Mouse (Mus musculus): ENCODE data around the gene Nt5dc3. TPM values are rescaled to one million over a fixed set of nuclear protein-coding genes. Genes with fewer than 3 reads are reported as not detected.

Gene Nt5dc3
- total RNA-seq, 1 experiment = 5.6 TPM

GRCm38 (mm10) chr10:86849508-86849907 is 70.7 kb downstream of the Nt5dc3 start:
- in situ Hi-C loops (cut with MboI; ENCODE audit: low sequenced_read_pairs in 2 of 2, unreplicated experiment in 2 of 2) = no loop called here
- Histone ChIP-seq H3K4me3 (ENCODE audit: insufficient read depth in 1 of 2, low read depth in 1 of 2, low read length in 2 of 2, poor library complexity in 1 of 2, severe bottlenecking in 1 of 2) (no peak overlapping the region), H3K9me3 (ENCODE audit: control insufficient read depth, insufficient read depth, low read depth, low read length) (no peaks in the 10 kb centered on the region), H3K36me3 (ENCODE audit: control insufficient read depth, insufficient read depth, low read length, poor library complexity, severe bottlenecking) (no peaks in the 10 kb centered on the region), H3K9ac (ENCODE audit: insufficient read depth, low read depth, low read length, poor library complexity, severe bottlenecking) (no peak overlapping the region), H3K4me1 (ENCODE audit: control insufficient read depth in 2 of 2, insufficient read depth in 2 of 2, low read length in 2 of 2, poor library complexity in 1 of 2) (no peaks in the 10 kb centered on the region), H3K27ac (ENCODE audit: insufficient read depth, low read depth, low read length, poor library complexity, severe bottlenecking) (no peak overlapping the region)
- TF ChIP-seq ZNF384 (IDR thresholded peaks at IDR 0.05; ENCODE audit: low read depth, low read length) = no peak
- no peak for TF ChIP-seq CHD2 (IDR thresholded peaks at IDR 0.05; ENCODE audit: low read depth, low read length)
- no peak for TF ChIP-seq ZC3H11A (IDR thresholded peaks at IDR 0.05; ENCODE audit: borderline replicate concordance, low read depth, low read length)
- TF ChIP-seq MAFK (IDR thresholded peaks at IDR 0.05; ENCODE audit: insufficient read depth, low read depth, low read length) = no peak
- no peak for TF ChIP-seq HCFC1 (IDR thresholded peaks at IDR 0.05; ENCODE audit: borderline replicate concordance, insufficient read depth, low read length)
- no peak for DNase-seq (ENCODE audit: low read depth, low spot score)

DNA sequence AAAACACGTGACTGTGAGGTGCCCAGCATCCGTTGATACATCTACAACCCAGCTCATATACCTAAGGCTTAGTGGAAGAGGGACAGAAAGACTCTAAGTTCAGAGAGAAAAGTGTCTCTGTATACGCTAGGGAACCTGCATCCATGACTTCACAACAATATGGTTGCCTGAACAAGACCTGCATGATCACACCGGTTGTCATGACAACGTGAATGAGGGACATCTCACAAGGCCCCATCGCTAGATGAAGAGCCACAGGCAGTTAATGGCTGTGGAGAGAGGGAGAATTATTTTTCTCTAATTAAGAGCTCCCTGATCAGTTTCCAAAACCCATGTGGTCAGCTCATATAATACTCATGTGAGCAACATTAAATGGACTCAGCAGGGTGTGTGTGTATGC is 73.4 kb downstream of the Nt5dc3 start:
- no peak overlapping the region for H3K9ac ChIP-seq (ENCODE audit: insufficient read depth, low read depth, low read length, poor library complexity, severe bottlenecking)
- H3K4me1 ChIP-seq (ENCODE audit: control insufficient read depth in 2 of 2, insufficient read depth in 2 of 2, low read length in 2 of 2, poor library complexity in 1 of 2) = no peaks in the 10 kb centered on the region
- no peaks in the 10 kb centered on the region for H3K36me3 ChIP-seq (ENCODE audit: control insufficient read depth, insufficient read depth, low read length, poor library complexity, severe bottlenecking)
- H3K9me3 ChIP-seq (ENCODE audit: control insufficient read depth, insufficient read depth, low read depth, low read length) = no peaks in the 10 kb centered on the region
- H3K27ac ChIP-seq (ENCODE audit: insufficient read depth, low read depth, low read length, poor library complexity, severe bottlenecking) = no peak overlapping the region
- DNase-seq (ENCODE audit: low read depth, low spot score) = no peak
- no peak overlapping the region for H3K4me3 ChIP-seq (ENCODE audit: insufficient read depth in 1 of 2, low read depth in 1 of 2, low read length in 2 of 2, poor library complexity in 1 of 2, severe bottlenecking in 1 of 2)
- TF ChIP-seq HCFC1 (IDR thresholded peaks at IDR 0.05; ENCODE audit: borderline replicate concordance, insufficient read depth, low read length) = no peak
- no peak for TF ChIP-seq ZC3H11A (IDR thresholded peaks at IDR 0.05; ENCODE audit: borderline replicate concordance, low read depth, low read length)
- TF ChIP-seq MAFK (IDR thresholded peaks at IDR 0.05; ENCODE audit: insufficient read depth, low read depth, low read length) = no peak
- no peak for TF ChIP-seq CHD2 (IDR thresholded peaks at IDR 0.05; ENCODE audit: low read depth, low read length)
- no peak for TF ChIP-seq ZNF384 (IDR thresholded peaks at IDR 0.05; ENCODE audit: low read depth, low read length)
- in situ Hi-C loops (cut with MboI; ENCODE audit: low sequenced_read_pairs in 2 of 2, unreplicated experiment in 2 of 2) = no loop called here

- Histone ChIP-seq H3K9ac (ENCODE audit: insufficient read depth, low read depth, low read length, poor library complexity, severe bottlenecking) (no peak overlapping the region), H3K4me3 (ENCODE audit: insufficient read depth in 1 of 2, low read depth in 1 of 2, low read length in 2 of 2, poor library complexity in 1 of 2, severe bottlenecking in 1 of 2) (no peak overlapping the region), H3K36me3 (ENCODE audit: control insufficient read depth, insufficient read depth, low read length, poor library complexity, severe bottlenecking) (no peaks in the 10 kb centered on the region), H3K27ac (ENCODE audit: insufficient read depth, low read depth, low read length, poor library complexity, severe bottlenecking) (no peak overlapping the region), H3K4me1 (ENCODE audit: control insufficient read depth in 2 of 2, insufficient read depth in 2 of 2, low read length in 2 of 2, poor library complexity in 1 of 2) (no peaks in the 10 kb centered on the region), H3K9me3 (ENCODE audit: control insufficient read depth, insufficient read depth, low read depth, low read length) (no peaks in the 10 kb centered on the region)
- DNase-seq (ENCODE audit: low read depth, low spot score) = no peak
- in situ Hi-C loops (cut with MboI; ENCODE audit: low sequenced_read_pairs in 2 of 2, unreplicated experiment in 2 of 2) = no loop called here
- TF ChIP-seq CHD2 (IDR thresholded peaks at IDR 0.05; ENCODE audit: low read depth, low read length) = no peak
- no peak for TF ChIP-seq ZNF384 (IDR thresholded peaks at IDR 0.05; ENCODE audit: low read depth, low read length)
- no peak for TF ChIP-seq HCFC1 (IDR thresholded peaks at IDR 0.05; ENCODE audit: borderline replicate concordance, insufficient read depth, low read length)
- no peak for TF ChIP-seq MAFK (IDR thresholded peaks at IDR 0.05; ENCODE audit: insufficient read depth, low read depth, low read length)
- TF ChIP-seq ZC3H11A (IDR thresholded peaks at IDR 0.05; ENCODE audit: borderline replicate concordance, low read depth, low read length) = no peak
Measured at GRCm38 (mm10) chr10:86853433-86853832, 74.6 kb downstream of the Nt5dc3 start.

DNA sequence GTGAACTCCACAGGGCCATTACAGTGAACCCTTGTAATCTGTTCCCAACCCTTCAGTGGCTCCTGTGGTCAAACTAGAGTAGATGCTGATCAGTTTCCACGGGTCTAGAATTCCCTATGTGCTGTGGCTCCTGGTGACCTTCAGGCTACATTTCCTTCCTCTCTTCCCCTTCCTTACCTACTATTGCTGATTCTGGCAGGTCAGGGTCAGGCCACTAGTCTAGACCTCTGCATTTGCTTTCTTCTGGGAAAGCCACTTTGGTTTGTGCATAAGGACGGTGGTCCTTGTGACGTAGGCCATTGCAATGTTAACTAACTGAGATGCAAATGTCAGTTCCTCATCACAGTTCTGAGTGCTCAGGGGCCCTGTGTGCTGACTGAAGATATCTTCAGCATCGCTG is 81.6 kb downstream of the Nt5dc3 start:
- in situ Hi-C loops (cut with MboI; ENCODE audit: low sequenced_read_pairs in 2 of 2, unreplicated experiment in 2 of 2) = no loop called here
- Histone ChIP-seq H3K4me3 (ENCODE audit: insufficient read depth in 1 of 2, low read depth in 1 of 2, low read length in 2 of 2, poor library complexity in 1 of 2, severe bottlenecking in 1 of 2) (no peak overlapping the region), H3K9me3 (ENCODE audit: control insufficient read depth, insufficient read depth, low read depth, low read length) (no peaks in the 10 kb centered on the region), H3K36me3 (ENCODE audit: control insufficient read depth, insufficient read depth, low read length, poor library complexity, severe bottlenecking) (no peaks in the 10 kb centered on the region), H3K4me1 (ENCODE audit: control insufficient read depth in 2 of 2, insufficient read depth in 2 of 2, low read length in 2 of 2, poor library complexity in 1 of 2) (no peaks in the 10 kb centered on the region), H3K9ac (ENCODE audit: insufficient read depth, low read depth, low read length, poor library complexity, severe bottlenecking) (no peak overlapping the region), H3K27ac (ENCODE audit: insufficient read depth, low read depth, low read length, poor library complexity, severe bottlenecking) (no peak overlapping the region)
- no peak for TF ChIP-seq ZNF384 (IDR thresholded peaks at IDR 0.05; ENCODE audit: low read depth, low read length)
- TF ChIP-seq MAFK (IDR thresholded peaks at IDR 0.05; ENCODE audit: insufficient read depth, low read depth, low read length) = no peak
- TF ChIP-seq CHD2 (IDR thresholded peaks at IDR 0.05; ENCODE audit: low read depth, low read length) = no peak
- TF ChIP-seq HCFC1 (IDR thresholded peaks at IDR 0.05; ENCODE audit: borderline replicate concordance, insufficient read depth, low read length) = no peak
- no peak for TF ChIP-seq ZC3H11A (IDR thresholded peaks at IDR 0.05; ENCODE audit: borderline replicate concordance, low read depth, low read length)
- DNase-seq (ENCODE audit: low read depth, low spot score) = no peak

- TF ChIP-seq HCFC1 (IDR thresholded peaks at IDR 0.05; ENCODE audit: borderline replicate concordance, insufficient read depth, low read length) (no peak), MAFK (IDR thresholded peaks at IDR 0.05; ENCODE audit: insufficient read depth, low read depth, low read length) (no peak), ZNF384 (IDR thresholded peaks at IDR 0.05; ENCODE audit: low read depth, low read length) (no peak), ZC3H11A (IDR thresholded peaks at IDR 0.05; ENCODE audit: borderline replicate concordance, low read depth, low read length) (no peak), CHD2 (IDR thresholded peaks at IDR 0.05; ENCODE audit: low read depth, low read length) (no peak)
- DNase-seq (ENCODE audit: low read depth, low spot score) = no peak
- no peaks in the 10 kb centered on the region for H3K9me3 ChIP-seq (ENCODE audit: control insufficient read depth, insufficient read depth, low read depth, low read length)
- no peak overlapping the region for H3K27ac ChIP-seq (ENCODE audit: insufficient read depth, low read depth, low read length, poor library complexity, severe bottlenecking)
- no peaks in the 10 kb centered on the region for H3K4me1 ChIP-seq (ENCODE audit: control insufficient read depth in 2 of 2, insufficient read depth in 2 of 2, low read length in 2 of 2, poor library complexity in 1 of 2)
- H3K9ac ChIP-seq (ENCODE audit: insufficient read depth, low read depth, low read length, poor library complexity, severe bottlenecking) = no peak overlapping the region
- H3K4me3 ChIP-seq (ENCODE audit: insufficient read depth in 1 of 2, low read depth in 1 of 2, low read length in 2 of 2, poor library complexity in 1 of 2, severe bottlenecking in 1 of 2) = no peak overlapping the region
- H3K36me3 ChIP-seq (ENCODE audit: control insufficient read depth, insufficient read depth, low read length, poor library complexity, severe bottlenecking) = no peaks in the 10 kb centered on the region
- in situ Hi-C loops (cut with MboI; ENCODE audit: low sequenced_read_pairs in 2 of 2, unreplicated experiment in 2 of 2) = no loop called here
Measured at GRCm38 (mm10) chr10:86862496-86862895, 83.7 kb downstream of the Nt5dc3 start.
